Mouse (Mus musculus) C3H10T1/2 (cell line): ENCODE measurements around the gene Spata20. TPM values are rescaled to one million over a fixed set of nuclear protein-coding genes. Genes with fewer than 3 reads are reported as not detected.

Experiments used
- polyA plus RNA-seq, 2 experiments: library from polyadenylated mRNA; unstranded; fragments of >200 nt; fragmentation: generic; extraction: Trizol; gene quantifications; one replicate each; pipeline ENCODE4 v1.2.1; 2012; ENCODE audit warnings: missing spikeins in 2 of 2

Spata20 gene
- 1 to 10 TPM in 1 of 2 experiments, not detected in 1; 1.1 TPM for polyA plus RNA-seq

DNA sequence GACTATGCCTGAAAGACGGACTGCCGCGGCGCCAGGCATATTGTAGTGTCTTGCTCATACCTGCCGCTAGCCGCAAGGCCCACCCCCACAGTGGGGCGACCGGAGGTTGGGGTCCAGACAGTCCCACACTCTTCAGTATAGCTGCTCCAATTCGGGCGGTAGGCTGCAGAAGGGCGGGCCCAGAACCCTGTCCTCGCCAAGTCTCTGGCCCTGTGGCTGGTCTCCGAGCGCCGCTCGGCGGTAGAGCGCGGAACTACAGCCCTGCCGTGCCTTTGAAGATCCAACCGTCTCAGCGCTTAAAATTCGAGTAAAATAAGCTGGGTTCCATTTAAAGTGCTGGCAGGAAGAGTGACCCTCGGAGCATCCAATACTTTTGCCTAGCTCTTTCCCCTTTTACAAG, at the start of gene Spata20:
TSS of gene Spata20 (minus strand) at position 179 of the 400 bp plus-strand sequence.

DNA sequence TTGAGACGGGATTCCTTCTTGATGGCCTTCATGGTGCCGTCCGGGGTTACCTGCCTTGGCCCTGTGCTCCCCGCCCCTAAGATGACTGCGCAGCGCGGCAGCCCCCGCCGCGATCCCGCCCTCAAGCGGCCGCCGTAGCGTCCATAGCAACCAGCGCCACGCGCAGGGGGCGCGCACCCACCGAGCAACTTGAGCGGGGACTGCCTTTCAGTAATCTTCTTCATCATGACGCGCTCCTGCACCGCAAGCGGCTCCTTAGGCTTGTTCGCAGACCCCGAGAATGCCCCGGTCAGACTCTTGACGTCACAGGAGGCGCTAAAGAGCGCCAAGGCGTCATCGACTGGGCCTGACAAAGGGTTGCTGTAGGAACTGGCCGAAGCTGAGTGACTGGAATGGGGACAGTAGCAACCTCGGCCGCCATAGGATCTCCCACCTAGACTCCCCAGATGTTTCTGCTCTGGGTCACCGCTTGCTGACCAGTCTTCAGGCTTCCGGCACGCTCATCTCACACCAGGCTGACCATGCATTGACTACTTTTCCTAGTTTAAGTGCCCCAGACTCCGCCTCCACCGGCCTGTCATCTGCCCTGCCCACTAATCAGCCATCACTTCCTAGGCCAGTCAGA, 35.4 kb upstream of the Spata20 start, which contains the start of gene Mycbpap:
TSS of gene Mycbpap (minus strand) at position 524 of the 625 bp plus-strand sequence.

DNA sequence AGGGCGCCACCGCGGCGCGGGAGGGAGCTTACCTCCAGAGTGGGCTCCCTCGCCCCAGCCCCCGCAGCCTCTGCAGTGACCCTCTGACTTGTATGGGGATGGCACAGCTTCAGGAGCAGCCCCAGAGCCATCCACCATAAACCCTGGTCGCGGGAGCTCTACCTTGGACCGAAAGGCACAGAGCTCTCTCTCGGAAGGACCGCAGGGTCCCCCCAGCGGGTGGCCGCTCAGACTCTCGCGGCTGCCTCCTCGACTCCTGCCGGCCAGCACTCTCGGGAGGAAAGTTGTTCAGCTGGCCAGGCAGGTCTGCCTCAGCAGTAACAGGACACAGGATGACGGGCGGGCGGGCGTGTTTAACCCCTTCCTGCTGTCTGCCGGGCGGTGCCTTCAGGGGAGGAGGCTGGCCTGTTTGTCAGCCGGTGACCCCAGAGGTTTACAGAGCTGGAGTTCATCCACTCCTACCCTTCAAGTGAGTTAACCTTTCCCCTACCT, 13.7 kb upstream of the Spata20 start, which contains the start of gene Epn3:
TSS of gene Epn3 (minus strand) at position 314 of the 492 bp plus-strand sequence.

DNA sequence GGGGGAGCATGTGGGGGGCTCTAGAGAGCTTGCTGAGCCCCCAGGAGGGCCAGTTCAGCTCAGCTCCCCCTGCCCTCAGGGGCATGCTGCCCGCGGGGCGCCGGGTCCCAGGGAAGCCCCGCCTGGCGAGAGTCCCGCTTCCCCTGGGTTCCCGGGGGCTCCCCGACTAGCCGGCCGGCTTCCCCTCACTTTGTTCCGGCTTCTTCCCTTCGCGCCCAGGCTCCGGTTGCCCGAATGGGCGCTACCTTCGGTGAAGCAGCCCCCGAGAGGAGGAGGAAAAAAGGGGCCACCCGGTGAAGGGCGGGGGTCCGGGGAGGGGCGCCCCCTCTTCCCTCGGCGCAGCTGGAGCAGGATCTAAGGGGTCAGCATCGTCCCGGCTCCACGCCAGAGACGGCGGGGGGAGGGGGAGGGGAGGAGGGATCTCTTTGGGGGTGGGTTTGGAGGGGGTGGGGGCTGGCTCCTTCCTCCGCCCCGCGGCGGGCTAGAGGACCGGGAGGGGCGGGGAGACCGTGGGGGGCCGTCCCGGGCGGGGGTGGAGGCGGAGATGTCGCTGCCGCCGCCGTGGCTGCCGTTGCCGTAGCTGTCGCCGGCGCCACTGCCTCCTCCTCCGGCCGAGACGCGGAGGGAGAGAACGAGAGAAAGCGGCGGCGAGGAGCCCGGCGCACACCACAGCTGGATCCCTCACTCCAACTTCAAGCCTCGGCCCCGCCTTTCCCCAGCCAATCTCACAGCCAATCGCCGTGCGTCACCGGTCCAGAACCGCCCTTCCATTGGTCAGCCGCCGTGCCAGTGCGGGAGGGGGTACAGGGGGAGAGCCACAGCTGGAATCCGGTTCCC, 12.1 kb downstream of the Spata20 start, which contains the start of gene Cacna1g:
TSS of gene Cacna1g (minus strand) at position 492 of the 837 bp plus-strand sequence.

Other genes starting within 250 kb of the Spata20 start
- gene Wfikkn2, start 240.2 kb downstream of the Spata20 start, polyA plus RNA-seq: under 1 TPM; 0.01 to 0.26 TPM
- gene Gm21885, start 204.3 kb downstream of the Spata20 start, polyA plus RNA-seq: not detected
- 10 to 100 TPM in 1 of 2 experiments, 1 to 10 TPM in 1; 5.7 to 20.8 TPM for gene Luc7l3, start 164.2 kb downstream of the Spata20 start, polyA plus RNA-seq
- gene Ankrd40, start 158.2 kb downstream of the Spata20 start, polyA plus RNA-seq: 10 to 100 TPM; 58.6 to 60.3 TPM
- gene Abcc3, start 93.2 kb downstream of the Spata20 start, polyA plus RNA-seq: 1 to 10 TPM in 1 of 2 experiments, under 1 TPM in 1; 0.28 to 3.4 TPM
- gene Cacna1g, start 12.0 kb downstream of the Spata20 start, polyA plus RNA-seq: 10 to 100 TPM in 1 of 2 experiments, under 1 TPM in 1; 0.15 to 53.5 TPM
- gene Epn3, start 13.8 kb upstream of the Spata20 start, polyA plus RNA-seq: 1 to 10 TPM; 1.4 to 1.9 TPM
- gene Mycbpap, start 35.6 kb upstream of the Spata20 start, polyA plus RNA-seq: under 1 TPM in 1 of 2 experiments, not detected in 1; 0.24 TPM
- gene Rsad1, start 63.1 kb upstream of the Spata20 start, polyA plus RNA-seq: 1 to 10 TPM; 1.9 to 5.3 TPM
- gene Chad, start 78.9 kb upstream of the Spata20 start, polyA plus RNA-seq: under 1 TPM in 1 of 2 experiments, not detected in 1; 0.08 TPM
- gene Acsf2, start 115.7 kb upstream of the Spata20 start, polyA plus RNA-seq: 1 to 10 TPM; 1.2 to 5.9 TPM
- gene Lrrc59, start 143.6 kb upstream of the Spata20 start, polyA plus RNA-seq: 100 to 1,000 TPM; 116 to 226 TPM
- 100 to 1,000 TPM in 1 of 2 experiments, 10 to 100 TPM in 1; 81.1 to 126 TPM for gene Mrpl27, start 167.6 kb upstream of the Spata20 start, polyA plus RNA-seq
- gene Eme1, start 167.8 kb upstream of the Spata20 start, polyA plus RNA-seq: 1 to 10 TPM; 7.5 to 8.1 TPM
- 10 to 100 TPM in 1 of 2 experiments, 1 to 10 TPM in 1; 9.0 to 35.0 TPM for gene Xylt2, start 191.3 kb upstream of the Spata20 start, polyA plus RNA-seq
- gene Gm11541, start 218.3 kb upstream of the Spata20 start, polyA plus RNA-seq: not detected